Mouse (Mus musculus): ENCODE data around the gene Suclg2. TPM values are rescaled to one million over a fixed set of nuclear protein-coding genes. Genes with fewer than 3 reads are reported as not detected.

Gene Suclg2
- polyA plus RNA-seq, 1 experiment from 2014 or later: 63.4 TPM

GRCm38 (mm10) chr6:95694910-95695309 lies 23.7 kb downstream of the Suclg2 start:
- H3K36me3 ChIP-seq (replicated peaks): no peaks in the 10 kb centered on the region
- no peak overlapping the region for H3K4me3 ChIP-seq
- H3K9me3 ChIP-seq: no peaks in the 10 kb centered on the region
- no peak for DNase-seq (ENCODE audit: extremely low spot score, low spot score)
- WGBS: 70% methylated on average over 4 of the region's 4 CpGs
- no peaks in the 10 kb centered on the region for H3K27me3 ChIP-seq (ENCODE audit: poor library complexity, severe bottlenecking)
- peaks cover 29% of the 10 kb centered on the region for H3K4me1 ChIP-seq
- no peak overlapping the region for H3K27ac ChIP-seq

DNA sequence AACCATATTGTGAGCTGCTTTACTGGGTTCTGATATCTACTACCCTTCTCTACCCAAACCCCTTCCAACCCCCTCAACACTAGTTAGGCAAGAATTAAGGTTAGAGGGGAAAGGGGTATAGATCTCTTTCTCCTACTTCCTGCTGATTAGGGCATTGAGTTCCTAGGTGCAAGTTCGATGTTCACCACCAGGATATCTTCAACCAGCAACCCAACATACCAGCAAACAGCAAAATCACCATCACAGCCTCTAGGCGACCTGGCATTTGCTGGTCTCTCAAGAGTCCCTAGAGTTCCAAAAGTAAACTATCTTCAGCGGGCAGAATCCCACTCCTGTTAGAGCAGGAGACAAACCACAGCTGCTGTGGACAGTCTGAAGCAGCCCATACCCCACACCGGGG lies 33.4 kb downstream of the Suclg2 start:
- Histone ChIP-seq H3K27me3 (ENCODE audit: poor library complexity, severe bottlenecking) (no peaks in the 10 kb centered on the region), H3K27ac (no peak overlapping the region), H3K4me1 (peaks cover 23% of the 10 kb centered on the region), H3K4me3 (no peak overlapping the region), H3K36me3 (replicated peaks) (no peaks in the 10 kb centered on the region), H3K9me3 (no peaks in the 10 kb centered on the region)
- WGBS: 89% methylated on average over 4 of the region's 4 CpGs
- no peak for DNase-seq (ENCODE audit: extremely low spot score, low spot score)

DNA sequence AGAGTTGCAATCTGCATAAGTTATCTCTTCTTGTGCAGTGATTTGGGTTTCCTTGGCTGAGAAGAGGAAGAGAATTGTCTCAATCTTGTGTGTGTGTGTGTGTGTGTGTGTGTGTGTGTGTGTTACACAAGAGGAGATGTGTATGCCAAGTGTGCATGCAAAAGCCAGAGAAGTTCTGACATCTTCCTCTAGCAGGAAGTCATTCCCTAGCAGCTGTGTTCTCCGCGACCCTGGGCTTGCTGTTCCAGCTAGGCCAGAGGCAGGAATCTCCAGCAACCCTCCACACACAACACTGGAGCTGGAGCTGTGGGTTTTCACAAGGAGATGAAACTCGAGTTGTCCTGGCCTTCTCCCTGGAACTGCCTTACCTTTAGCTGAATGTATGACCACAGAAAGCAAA lies 38.9 kb downstream of the Suclg2 start:
- Histone ChIP-seq H3K27ac (peak overlapping the region; percentile 67), H3K4me1 (peaks cover 48% of the 10 kb centered on the region)

GRCm38 (mm10) chr6:95679261-95679660 lies 39.3 kb downstream of the Suclg2 start:
- DNase-seq (ENCODE audit: extremely low spot score, low spot score): no peak
- Histone ChIP-seq H3K36me3 (replicated peaks) (no peaks in the 10 kb centered on the region), H3K27me3 (ENCODE audit: poor library complexity, severe bottlenecking) (peaks cover 15% of the 10 kb centered on the region), H3K27ac (no peak overlapping the region), H3K4me3 (no peak overlapping the region), H3K4me1 (peaks cover 52% of the 10 kb centered on the region), H3K9me3 (no peaks in the 10 kb centered on the region)
- 41% methylated on average over 3 of the region's 3 CpGs for WGBS

More for the DNA sequence above, 38.9 kb downstream of the Suclg2 start:
- H3K4me3 ChIP-seq: no peak overlapping the region
- H3K36me3 ChIP-seq (replicated peaks): no peaks in the 10 kb centered on the region
- H3K27me3 ChIP-seq (ENCODE audit: poor library complexity, severe bottlenecking): peaks cover 15% of the 10 kb centered on the region
- 81% methylated on average over 3 of the region's 3 CpGs for WGBS
- DNase-seq (ENCODE audit: extremely low spot score, low spot score): no peak
- H3K9me3 ChIP-seq: no peaks in the 10 kb centered on the region

DNA sequence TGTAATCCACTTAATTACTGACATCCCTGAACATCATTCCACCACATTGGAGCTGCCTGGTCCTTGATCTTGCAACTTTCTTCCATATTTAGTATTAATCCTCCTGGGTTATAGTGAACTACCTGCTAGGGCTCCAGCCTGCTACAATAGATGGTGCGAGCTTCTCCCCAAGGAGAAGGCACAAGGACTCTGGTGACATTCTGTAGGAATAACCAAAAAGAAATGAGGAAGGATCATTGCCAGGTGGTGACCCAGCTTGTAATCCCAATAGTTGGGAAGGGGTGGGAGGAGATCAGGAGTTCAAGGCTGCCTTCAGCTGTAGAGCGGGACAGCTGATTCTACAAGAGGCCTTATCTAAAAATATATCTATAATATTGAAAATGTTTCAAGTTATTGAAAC lies 41.6 kb downstream of the Suclg2 start:
- peaks cover 3% of the 10 kb centered on the region; the same call in 1 of the 2 replicates for H3K36me3 ChIP-seq (replicated peaks)
- no peak for DNase-seq (ENCODE audit: extremely low spot score, low spot score)
- WGBS: 93% methylated on average over 2 of the region's 2 CpGs
- peaks cover 15% of the 10 kb centered on the region for H3K27me3 ChIP-seq (ENCODE audit: poor library complexity, severe bottlenecking)
- H3K4me1 ChIP-seq: peaks cover 45% of the 10 kb centered on the region
- no peak overlapping the region for H3K27ac ChIP-seq
- no peaks in the 10 kb centered on the region for H3K9me3 ChIP-seq
- H3K4me3 ChIP-seq: no peak overlapping the region

DNA sequence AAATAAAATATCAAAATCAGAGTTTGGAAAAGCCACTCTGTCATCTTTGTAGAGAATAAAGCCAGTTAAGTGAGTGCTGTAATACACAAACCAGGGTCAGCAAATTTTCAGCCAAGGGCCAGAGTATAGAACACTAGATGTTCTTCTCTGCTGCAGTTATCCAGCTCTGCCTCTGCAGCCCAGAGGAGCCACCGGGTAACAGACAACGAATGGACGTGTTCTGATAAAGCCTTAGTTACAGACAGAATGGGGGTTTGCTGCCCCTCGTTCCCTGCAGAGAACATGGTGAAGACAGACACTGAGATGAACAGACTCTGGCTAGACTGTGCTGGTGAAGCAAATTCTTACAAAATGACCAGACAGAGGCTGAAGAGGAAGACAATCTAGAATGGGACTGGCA lies 42.2 kb downstream of the Suclg2 start:
- H3K9me3 ChIP-seq: no peaks in the 10 kb centered on the region
- no peak for DNase-seq (ENCODE audit: extremely low spot score, low spot score)
- 53% methylated on average over 4 of the region's 4 CpGs for WGBS
- peaks cover 8% of the 10 kb centered on the region for H3K36me3 ChIP-seq (replicated peaks)
- peaks cover 15% of the 10 kb centered on the region for H3K27me3 ChIP-seq (ENCODE audit: poor library complexity, severe bottlenecking)
- no peak overlapping the region for H3K27ac ChIP-seq
- peaks cover 45% of the 10 kb centered on the region for H3K4me1 ChIP-seq
- H3K4me3 ChIP-seq: no peak overlapping the region

DNA sequence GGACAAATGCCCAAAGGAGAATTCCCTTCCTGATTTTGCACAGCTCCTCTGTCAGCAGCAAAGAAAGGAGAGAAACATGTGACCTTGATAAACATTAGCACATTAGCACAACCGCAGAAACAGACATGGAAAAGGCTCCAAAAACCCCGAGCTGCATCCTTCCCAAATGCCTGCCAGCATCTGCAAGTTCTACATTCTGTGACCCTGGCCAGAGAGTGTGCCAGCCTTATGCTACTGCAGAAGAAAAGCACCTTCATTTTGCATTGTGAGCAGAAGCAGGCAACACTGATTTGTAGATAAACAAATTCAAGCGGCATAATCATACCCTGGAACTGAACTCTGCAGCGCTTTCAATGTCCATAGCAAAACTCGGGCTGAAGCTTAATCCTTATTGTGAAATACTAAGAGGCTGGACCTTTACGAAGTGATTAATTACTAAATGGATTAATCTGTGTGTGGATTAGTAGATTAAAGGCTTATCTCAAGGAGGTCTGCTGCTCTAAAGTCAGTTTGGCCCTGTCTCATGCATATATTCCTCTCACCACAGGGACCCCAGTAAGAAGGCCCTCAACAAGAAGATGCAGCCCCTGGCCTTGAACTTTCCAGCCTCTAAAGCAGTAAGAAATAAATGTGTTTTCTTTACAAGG lies 43.4 kb downstream of the Suclg2 start:
- peaks cover 41% of the 10 kb centered on the region for H3K4me1 ChIP-seq
- no peak overlapping the region for H3K4me3 ChIP-seq
- WGBS: 27% methylated on average over 6 of the region's 6 CpGs
- no peak for DNase-seq (ENCODE audit: extremely low spot score, low spot score)
- H3K27me3 ChIP-seq (ENCODE audit: poor library complexity, severe bottlenecking): peaks cover 15% of the 10 kb centered on the region
- H3K27ac ChIP-seq: no peak overlapping the region
- H3K36me3 ChIP-seq (replicated peaks): peaks cover 11% of the 10 kb centered on the region
- no peaks in the 10 kb centered on the region for H3K9me3 ChIP-seq

DNA sequence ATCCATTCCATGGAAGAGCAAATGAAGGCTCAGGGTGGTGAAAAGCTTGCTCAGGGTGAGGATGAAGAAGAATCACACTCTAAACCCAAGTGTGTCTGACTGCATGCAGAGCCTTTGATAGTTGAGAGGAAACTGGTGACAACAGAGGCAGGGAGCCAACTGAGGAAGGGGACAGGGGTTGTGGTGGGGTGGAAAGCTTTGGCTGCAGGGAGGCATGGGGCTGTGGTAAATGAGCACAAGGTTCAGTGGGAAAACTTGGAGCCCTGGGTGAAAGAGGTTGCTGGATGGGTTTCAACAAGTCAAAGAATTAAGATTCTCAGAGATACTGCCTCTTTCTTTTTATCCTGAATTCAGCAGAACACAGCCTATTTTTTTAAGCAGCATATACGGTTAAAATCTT lies 43.9 kb downstream of the Suclg2 start:
- DNase-seq (ENCODE audit: extremely low spot score, low spot score): no peak
- H3K36me3 ChIP-seq (replicated peaks): peaks cover 11% of the 10 kb centered on the region
- H3K9me3 ChIP-seq: no peaks in the 10 kb centered on the region
- 58% methylated on average over 1 of the region's 1 CpGs for WGBS
- H3K27ac ChIP-seq: no peak overlapping the region
- no peak overlapping the region for H3K4me3 ChIP-seq
- peaks cover 15% of the 10 kb centered on the region for H3K27me3 ChIP-seq (ENCODE audit: poor library complexity, severe bottlenecking)
- peaks cover 36% of the 10 kb centered on the region for H3K4me1 ChIP-seq

- 51% methylated on average over 3 of the region's 3 CpGs for WGBS
- H3K9me3 ChIP-seq: no peaks in the 10 kb centered on the region
- no peaks in the 10 kb centered on the region for H3K27me3 ChIP-seq (ENCODE audit: poor library complexity, severe bottlenecking)
- DNase-seq (ENCODE audit: extremely low spot score, low spot score): peak; percentile 30
- H3K27ac ChIP-seq: no peak overlapping the region
- peaks cover 13% of the 10 kb centered on the region for H3K36me3 ChIP-seq (replicated peaks)
- H3K4me1 ChIP-seq: peaks cover under 1% of the 10 kb centered on the region
- H3K4me3 ChIP-seq: no peak overlapping the region
Observed at GRCm38 (mm10) chr6:95669335-95669729, 49.3 kb downstream of the Suclg2 start.

- Histone ChIP-seq H3K27ac (no peak overlapping the region), H3K4me3 (no peak overlapping the region), H3K9me3 (no peaks in the 10 kb centered on the region), H3K4me1 (no peaks in the 10 kb centered on the region; the same call in 1 of the 2 replicates), H3K36me3 (replicated peaks) (peaks cover 13% of the 10 kb centered on the region), H3K27me3 (ENCODE audit: poor library complexity, severe bottlenecking) (no peaks in the 10 kb centered on the region)
- 95% methylated on average over 6 of the region's 6 CpGs for WGBS
- DNase-seq (ENCODE audit: extremely low spot score, low spot score): no peak
Observed at GRCm38 (mm10) chr6:95668629-95669334, 49.8 kb downstream of the Suclg2 start.

DNA sequence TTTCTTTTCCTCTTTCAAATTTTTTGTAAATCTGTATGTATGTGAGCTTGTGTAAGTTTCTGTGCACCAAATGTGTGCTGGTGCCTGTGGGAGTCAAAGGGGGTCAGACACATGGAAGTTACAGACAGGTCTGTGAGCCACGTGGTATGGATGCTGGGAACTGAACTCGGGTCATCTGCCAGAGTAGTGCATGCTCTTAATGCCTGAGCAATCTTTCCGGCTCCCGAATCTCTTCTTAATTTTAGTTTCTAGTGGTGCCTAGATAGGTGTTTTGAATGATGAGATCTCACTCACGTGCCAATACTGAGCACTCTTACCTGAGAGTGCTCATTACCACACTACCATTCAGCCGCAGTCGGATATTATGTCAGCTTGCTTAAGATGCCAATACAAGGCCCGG lies 60.9 kb downstream of the Suclg2 start:
- H3K4me3 ChIP-seq: no peak overlapping the region
- H3K4me1 ChIP-seq: no peaks in the 10 kb centered on the region
- no peaks in the 10 kb centered on the region for H3K9me3 ChIP-seq
- H3K27me3 ChIP-seq (ENCODE audit: poor library complexity, severe bottlenecking): no peaks in the 10 kb centered on the region
- no peak overlapping the region for H3K27ac ChIP-seq
- no peak for DNase-seq (ENCODE audit: extremely low spot score, low spot score)
- peaks cover 24% of the 10 kb centered on the region for H3K36me3 ChIP-seq (replicated peaks)
- 96% methylated on average over 8 of the region's 8 CpGs for WGBS

GRCm38 (mm10) chr6:95653662-95654061 lies 64.9 kb downstream of the Suclg2 start:
- 93% methylated on average over 3 of the region's 3 CpGs for WGBS

GRCm38 (mm10) chr6:95652774-95653173 lies 65.8 kb downstream of the Suclg2 start:
- Histone ChIP-seq H3K4me3 (no peak overlapping the region), H3K4me1 (peaks cover 30% of the 10 kb centered on the region), H3K36me3 (replicated peaks) (peaks cover 23% of the 10 kb centered on the region), H3K9me3 (no peaks in the 10 kb centered on the region), H3K27ac (no peak overlapping the region), H3K27me3 (ENCODE audit: poor library complexity, severe bottlenecking) (no peaks in the 10 kb centered on the region)
- 87% methylated on average over 6 of the region's 6 CpGs for WGBS
- no peak for DNase-seq (ENCODE audit: extremely low spot score, low spot score)

More at GRCm38 (mm10) chr6:95653662-95654061, 64.9 kb downstream of the Suclg2 start:
- no peak overlapping the region for H3K27ac ChIP-seq
- peaks cover 24% of the 10 kb centered on the region for H3K36me3 ChIP-seq (replicated peaks)
- no peak for DNase-seq (ENCODE audit: extremely low spot score, low spot score)
- H3K4me3 ChIP-seq: no peak overlapping the region
- H3K27me3 ChIP-seq (ENCODE audit: poor library complexity, severe bottlenecking): no peaks in the 10 kb centered on the region
- H3K4me1 ChIP-seq: peaks cover 30% of the 10 kb centered on the region
- no peaks in the 10 kb centered on the region for H3K9me3 ChIP-seq
